Mouse (Mus musculus) embryonic facial prominence, embryonic 11.5 days (tissue): Measurements from ENCODE around the gene Dpp10. TPM values are rescaled to one million over a fixed set of nuclear protein-coding genes. Genes with fewer than 3 reads are reported as not detected.

Experiments used
- ATAC-seq: fragments of 200-750 bp; cut with Nextera tagmentation; replicated peaks from 2 replicates; pipeline ENCODE4 v1.8.0; 2017; ENCODE audit warnings: low read depth; ENCODE audit not compliant: insufficient number of reproducible peaks, low FRiP score, low TSS enrichment
- DNase-seq: peaks from one replicate; pipeline ENCODE4 v3.0.0-alpha.2; 2015; ENCODE audit warnings: low spot score
- H3K27ac ChIP-seq: fragments of 300-500 bp; sonication (generic); replicated peaks from 2 replicates; pipeline ENCODE4 v1.5.1; 2014; ENCODE audit warnings: mild to moderate bottlenecking, low read depth, low read length, control low read depth
- H3K27me3 ChIP-seq: fragments of 300-500 bp; sonication (generic); 2 replicates; pipeline ENCODE4 v1.6.1; 2014; ENCODE audit warnings: mild to moderate bottlenecking, low read length, moderate library complexity, mixed read lengths; ENCODE audit not compliant: control insufficient read depth, insufficient read depth
- H3K36me3 ChIP-seq: fragments of 300-500 bp; sonication (generic); replicated peaks from 2 replicates; pipeline ENCODE4 v1.6.1; 2014; ENCODE audit warnings: low read depth, mild to moderate bottlenecking, low read length, moderate library complexity, mixed read lengths; ENCODE audit not compliant: control insufficient read depth, insufficient read depth
- H3K4me1 ChIP-seq: fragments of 300-500 bp; sonication (generic); 2 replicates; pipeline ENCODE4 v1.6.1; 2014; ENCODE audit warnings: low read length, mixed read lengths; ENCODE audit not compliant: control insufficient read depth, insufficient read depth
- H3K4me2 ChIP-seq: fragments of 300-500 bp; sonication (generic); 2 replicates; pipeline ENCODE4 v1.6.1; 2014; ENCODE audit warnings: low read depth, mild to moderate bottlenecking, control low read depth, low read length, moderate library complexity
- H3K4me3 ChIP-seq: fragments of 300-500 bp; sonication (generic); 2 replicates; pipeline ENCODE4 v1.5.1; 2014; ENCODE audit warnings: low read depth, low read length, control low read depth
- H3K9ac ChIP-seq: fragments of 300-500 bp; sonication (generic); replicated peaks from 2 replicates; pipeline ENCODE4 v1.6.1; 2014; ENCODE audit warnings: mild to moderate bottlenecking, control low read depth, low read length
- H3K9me3 ChIP-seq: fragments of 300-500 bp; sonication (generic); replicated peaks from 2 replicates; pipeline ENCODE4 v1.6.1; 2016; ENCODE audit warnings: mild to moderate bottlenecking, low read length, inconsistent platforms, mixed read lengths; ENCODE audit not compliant: control insufficient read depth
- WGBS: fragments of 180-500 bp; shearing (Covaris S2); extraction: QIAGEN DNeasy Blood & Tissue Kit; methylation state at CpG from one replicate; pipeline ENCODE4 v1.1.7; 2014; 5-methylcytosine and 5-hydroxymethylcytosine counted together
- polyA plus RNA-seq: library from polyadenylated mRNA; unstranded; fragments of >200 nt; fragmentation: Nextera tagmentation; extraction: Ambion mirVana; gene quantifications from 2 replicates; pipeline ENCODE4 v1.2.1, GENCODE M21; 2014

Dpp10 gene
- polyA plus RNA-seq = 0.20 and 0.29 TPM in 2 replicates

- 1% methylated on average over 24 of the region's 38 CpGs for WGBS
- ATAC-seq (peak; percentile 72), DNase-seq (peak; percentile 9)
- Histone ChIP-seq H3K36me3 (no peaks in the 10 kb centered on the region), H3K27me3 (peaks cover 23% of the 10 kb centered on the region), H3K4me3 (peak within 1 kb of the TSS; percentile 46), H3K4me2 (peak within 1 kb of the TSS; percentile 91), H3K4me1 (no peaks in the 10 kb centered on the region), H3K9ac (peak within 1 kb of the TSS; percentile 13; the same call in 1 of the 2 replicates), H3K9me3 (no peaks in the 10 kb centered on the region), H3K27ac (no peak within 1 kb of the TSS)
These were observed at the start of gene Dpp10 for GRCm38 (mm10) chr1:124044925-124045640. Dpp10 (minus strand) TSS chr1:124045559.

- H3K9me3 ChIP-seq = no peaks in the 10 kb centered on the region
- DNase-seq (no peak), ATAC-seq (no peak)
- no peak overlapping the region for H3K27ac ChIP-seq
- no peaks in the 10 kb centered on the region for H3K4me1 ChIP-seq
- H3K36me3 ChIP-seq = no peaks in the 10 kb centered on the region
- no peak overlapping the region for H3K9ac ChIP-seq
- WGBS = 86% methylated on average over 1 of the region's 1 CpGs
- no peak overlapping the region for H3K4me2 ChIP-seq
- H3K4me3 ChIP-seq = no peak overlapping the region
- H3K27me3 ChIP-seq = peaks cover 23% of the 10 kb centered on the region
These were observed 3.2 kb upstream of the Dpp10 start for GRCm38 (mm10) chr1:124048544-124048943.

- Histone ChIP-seq H3K9ac (peak overlapping the region; percentile 13; the same call in 1 of the 2 replicates), H3K27ac (no peak overlapping the region), H3K4me3 (peak overlapping the region; percentile 46), H3K4me2 (peak overlapping the region; percentile 91), H3K36me3 (no peaks in the 10 kb centered on the region), H3K4me1 (no peaks in the 10 kb centered on the region), H3K27me3 (peaks cover 23% of the 10 kb centered on the region), H3K9me3 (no peaks in the 10 kb centered on the region)
- DNase-seq (peak; percentile 28), ATAC-seq (peak; percentile 79)
- under 1% methylated on average over 44 of the region's 44 CpGs for WGBS
These were observed 472 bp upstream of the Dpp10 start for GRCm38 (mm10) chr1:124045761-124046300.

GRCm38 (mm10) chr1:124044161-124044560, 1.2 kb downstream of the Dpp10 start:
- Histone ChIP-seq H3K27me3 (peaks cover 23% of the 10 kb centered on the region), H3K4me1 (no peaks in the 10 kb centered on the region), H3K27ac (no peak overlapping the region), H3K4me2 (no peak overlapping the region), H3K36me3 (no peaks in the 10 kb centered on the region), H3K9me3 (no peaks in the 10 kb centered on the region), H3K9ac (no peak overlapping the region), H3K4me3 (no peak overlapping the region)
- ATAC-seq = no peak
- WGBS = 19% methylated on average over 12 of the region's 12 CpGs
- no peak for DNase-seq

GRCm38 (mm10) chr1:124043421-124043820, 1.9 kb downstream of the Dpp10 start:
- WGBS = 69% methylated on average over 6 of the region's 6 CpGs
- Histone ChIP-seq H3K36me3 (no peaks in the 10 kb centered on the region), H3K27me3 (peaks cover 23% of the 10 kb centered on the region), H3K4me1 (no peaks in the 10 kb centered on the region), H3K9me3 (no peaks in the 10 kb centered on the region), H3K4me2 (no peak overlapping the region), H3K9ac (no peak overlapping the region), H3K4me3 (no peak overlapping the region), H3K27ac (no peak overlapping the region)
- ATAC-seq = no peak
- DNase-seq = no peak

- DNase-seq = peak; percentile 60
- H3K4me3 ChIP-seq = no peak overlapping the region
- no peaks in the 10 kb centered on the region for H3K36me3 ChIP-seq
- no peak overlapping the region for H3K9ac ChIP-seq
- ATAC-seq = no peak
- H3K4me2 ChIP-seq = no peak overlapping the region
- 5% methylated on average over 3 of the region's 3 CpGs for WGBS
- H3K27me3 ChIP-seq = peaks cover 19% of the 10 kb centered on the region
- H3K9me3 ChIP-seq = no peaks in the 10 kb centered on the region
- H3K4me1 ChIP-seq = no peaks in the 10 kb centered on the region
- H3K27ac ChIP-seq = no peak overlapping the region
These were observed 3.8 kb downstream of the Dpp10 start for GRCm38 (mm10) chr1:124041559-124041958.

- H3K27me3 ChIP-seq = no peaks in the 10 kb centered on the region
- ATAC-seq (no peak), DNase-seq (no peak)
- no peak overlapping the region for H3K4me2 ChIP-seq
- no peak overlapping the region for H3K9ac ChIP-seq
- H3K4me1 ChIP-seq = no peaks in the 10 kb centered on the region
- no peaks in the 10 kb centered on the region for H3K36me3 ChIP-seq
- 70% methylated on average over 4 of the region's 4 CpGs for WGBS
- H3K27ac ChIP-seq = no peak overlapping the region
- H3K9me3 ChIP-seq = no peaks in the 10 kb centered on the region
- no peak overlapping the region for H3K4me3 ChIP-seq
These were observed 9.9 kb downstream of the Dpp10 start for GRCm38 (mm10) chr1:124035306-124035990.

- 62% methylated on average over 6 of the region's 6 CpGs for WGBS
- H3K27me3 ChIP-seq = no peaks in the 10 kb centered on the region
- H3K9me3 ChIP-seq = no peaks in the 10 kb centered on the region
- no peak overlapping the region for H3K4me2 ChIP-seq
- no peaks in the 10 kb centered on the region for H3K4me1 ChIP-seq
- H3K27ac ChIP-seq = no peak overlapping the region
- H3K9ac ChIP-seq = no peak overlapping the region
- H3K4me3 ChIP-seq = no peak overlapping the region
- no peak for ATAC-seq
- H3K36me3 ChIP-seq = no peaks in the 10 kb centered on the region
- DNase-seq = no peak
These were observed 12.7 kb downstream of the Dpp10 start for GRCm38 (mm10) chr1:124032677-124033076.
